Mouse (Mus musculus) left cerebral cortex, adult 18-20 months (tissue): ENCODE measurements at regions not wholly inside any gene's neighbourhood (a gene's known extent, or its start where the extent isn't known, plus 50 kb on each side); places are given as distances from the start of the nearest gene placed in this dataset.
"Not testable (repeated sequence)": the region's sequence is repeated elsewhere in the genome, so short reads cannot be mapped to it uniquely, and the experiment has no call there.

Experiments
- DNase-seq, 2 experiments: peaks; one replicate each; pipeline ENCODE4 v3.0.0; 2021 to 2022; ENCODE audit warnings: low spot score in 2 of 2, mixed read lengths in 1 of 2

GRCm38 (mm10) chr3:38321620-38322019 is 163.0 kb downstream of the Ankrd50 start:
- no peak for DNase-seq

- DNase-seq = no peak
These were observed 163.6 kb downstream of the Ankrd50 start for GRCm38 (mm10) chr3:38320998-38321397.

GRCm38 (mm10) chr3:38312834-38313233 is 171.8 kb downstream of the Ankrd50 start:
- no peak for DNase-seq

- DNase-seq = no peak
These were observed 172.5 kb downstream of the Ankrd50 start for GRCm38 (mm10) chr3:38312121-38312520.

- DNase-seq = no peak
These were observed 184.5 kb downstream of the Ankrd50 start for GRCm38 (mm10) chr3:38299898-38300751.

- DNase-seq = no peak
These were observed 185.3 kb downstream of the Ankrd50 start for GRCm38 (mm10) chr3:38299236-38299897.

GRCm38 (mm10) chr3:38297499-38297898 is 187.1 kb downstream of the Ankrd50 start:
- no peak for DNase-seq

- no peak for DNase-seq
These were observed 195.6 kb downstream of the Ankrd50 start for GRCm38 (mm10) chr3:38289062-38289461.

- DNase-seq = no peak
These were observed 200.9 kb downstream of the Ankrd50 start for GRCm38 (mm10) chr3:38283687-38284124.

GRCm38 (mm10) chr3:38282891-38283290 is 201.8 kb downstream of the Ankrd50 start:
- DNase-seq = no peak

- no peak for DNase-seq
These were observed 203.0 kb downstream of the Ankrd50 start for GRCm38 (mm10) chr3:38281683-38282082.

- DNase-seq = no peak
These were observed 203.8 kb downstream of the Ankrd50 start for GRCm38 (mm10) chr3:38280876-38281275.

GRCm38 (mm10) chr3:38280105-38280504 is 204.5 kb downstream of the Ankrd50 start:
- no peak for DNase-seq

- no peak for DNase-seq
These were observed 207.6 kb downstream of the Ankrd50 start for GRCm38 (mm10) chr3:38276948-38277504.

- no peak for DNase-seq
These were observed 209.3 kb downstream of the Ankrd50 start for GRCm38 (mm10) chr3:38275321-38275720.

GRCm38 (mm10) chr3:38270742-38271141 is 213.9 kb downstream of the Ankrd50 start:
- DNase-seq = no peak

GRCm38 (mm10) chr3:38268226-38268625 is 216.4 kb downstream of the Ankrd50 start:
- DNase-seq = no peak

GRCm38 (mm10) chr3:38263261-38264141 is 221.1 kb downstream of the Ankrd50 start:
- DNase-seq = no peak

GRCm38 (mm10) chr3:38261326-38262075 is 223.1 kb downstream of the Ankrd50 start:
- DNase-seq = peak in 1 of 2 experiments; percentile 2

- DNase-seq = not testable (repeated sequence)
These were observed 225.4 kb downstream of the Ankrd50 start for GRCm38 (mm10) chr3:38259223-38259622.
